Mouse (Mus musculus) MEL (cell line): ENCODE results near the gene Klf1. TPM values are rescaled to one million over a fixed set of nuclear protein-coding genes. Genes with fewer than 3 reads are reported as not detected.
A peak's percentile ranks its signal among the peaks of the same experiment; 100 is the strongest.

Experiments
- DNase-seq: peaks from one replicate; pipeline ENCODE4 v3.0.0; 2011; ENCODE audit warnings: low read depth, low spot score
- H3K27ac ChIP-seq: 2 replicates; pipeline ENCODE4 v1.5.1; 2012; ENCODE audit warnings: low read depth, mild to moderate bottlenecking, control low read depth, low read length, moderate library complexity; ENCODE audit not compliant: control insufficient read depth
- H3K27me3 ChIP-seq, 2 experiments: fragments of 150-350 bp in 1 of 2; sonication (generic) in 1 of 2; 2 replicates each; pipeline ENCODE4 v1.6.1; 2012; ENCODE audit warnings: low read length in 2 of 2, mild to moderate bottlenecking in 2 of 2, improper control_type of control experiment in 1 of 2, moderate library complexity in 1 of 2; ENCODE audit not compliant: insufficient read depth in 2 of 2, control insufficient read depth in 1 of 2
- H3K36me3 ChIP-seq, 2 experiments: 2 replicates each; pipeline ENCODE4 v1.6.1; 2012 to 2014; ENCODE audit warnings: low read length in 2 of 2, improper control_type of control experiment in 1 of 2, inconsistent platforms in 1 of 2, mild to moderate bottlenecking in 1 of 2; ENCODE audit not compliant: insufficient read depth in 2 of 2, control insufficient read depth in 1 of 2
- H3K4me1 ChIP-seq, 2 experiments: fragments of 150-350 bp in 1 of 2; sonication (generic) in 1 of 2; 2 replicates each; pipeline ENCODE4 v1.6.1; 2012; ENCODE audit warnings: low read length in 2 of 2, improper control_type of control experiment in 1 of 2, mild to moderate bottlenecking in 1 of 2; ENCODE audit not compliant: insufficient read depth in 2 of 2, control insufficient read depth in 1 of 2
- H3K4me3 ChIP-seq, 2 experiments: fragments of 150-350 bp in 1 of 2; sonication (generic) in 1 of 2; 2 replicates each; pipeline ENCODE4 v1.5.1; 2012; ENCODE audit warnings: low read depth in 2 of 2, low read length in 2 of 2, mild to moderate bottlenecking in 2 of 2, moderate library complexity in 2 of 2, control low read depth in 1 of 2, improper control_type of control experiment in 1 of 2; ENCODE audit not compliant: control insufficient read depth in 1 of 2, insufficient read depth in 1 of 2
- H3K79me2 ChIP-seq: 2 replicates; pipeline ENCODE4 v1.6.1; 2012; ENCODE audit warnings: mild to moderate bottlenecking, low read length, moderate library complexity; ENCODE audit not compliant: control insufficient read depth, poor library complexity, insufficient read depth
- H3K9ac ChIP-seq: 2 replicates; pipeline ENCODE4 v1.6.1; 2012; ENCODE audit warnings: low read depth, mild to moderate bottlenecking, control low read depth, low read length, moderate library complexity; ENCODE audit not compliant: control insufficient read depth, poor library complexity, severe bottlenecking
- H3K9me3 ChIP-seq: fragments of 150-350 bp; sonication (generic); replicated peaks from 2 replicates; pipeline ENCODE4 v1.6.1; 2012; ENCODE audit warnings: mild to moderate bottlenecking, low read length, improper control_type of control experiment, moderate library complexity; ENCODE audit not compliant: insufficient read depth
- BHLHE40 ChIP-seq: IDR thresholded peaks from 2 replicates; pipeline ENCODE4 v1.6.1; 2012; ENCODE audit warnings: low read depth, mild to moderate bottlenecking, inconsistent platforms, low read length, improper control_type of control experiment, borderline replicate concordance
- CHD1 ChIP-seq: IDR thresholded peaks from 2 replicates; pipeline ENCODE4 v1.6.1; 2012; ENCODE audit warnings: low read depth, mild to moderate bottlenecking, inconsistent platforms, low read length, improper control_type of control experiment
- CHD2 ChIP-seq: IDR thresholded peaks from 2 replicates; pipeline ENCODE4 v1.6.1; 2011; ENCODE audit warnings: low read length, improper control_type of control experiment
- CTCF ChIP-seq, 3 experiments: IDR thresholded peaks in 2 of 3; conservative IDR thresholded peaks in 1 of 3; 2 replicates each; pipeline ENCODE4 v1.5.1; 2011 to 2012; ENCODE audit warnings: low read length in 3 of 3, low read depth in 2 of 3, mild to moderate bottlenecking in 2 of 3, improper control_type of control experiment in 1 of 3, inconsistent platforms in 1 of 3, mixed read lengths in 1 of 3, moderate library complexity in 1 of 3; ENCODE audit not compliant: control insufficient read depth in 1 of 3, insufficient read depth in 1 of 3, poor library complexity in 1 of 3, severe bottlenecking in 1 of 3
- E2F4 ChIP-seq: IDR thresholded peaks from 2 replicates; pipeline ENCODE4 v1.6.1; 2011; ENCODE audit warnings: low read depth, low read length, improper control_type of control experiment, borderline replicate concordance
- ELF1 ChIP-seq: IDR thresholded peaks from 2 replicates; pipeline ENCODE4 v1.6.1; 2014; ENCODE audit warnings: low read depth, mild to moderate bottlenecking, inconsistent platforms, low read length, improper control_type of control experiment, moderate library complexity
- EP300 ChIP-seq, 2 experiments: IDR thresholded peaks; 2 replicates each; pipeline ENCODE4 v1.6.1; 2011; ENCODE audit warnings: improper control_type of control experiment in 2 of 2, low read length in 2 of 2, low read depth in 1 of 2, mild to moderate bottlenecking in 1 of 2
- ETS1 ChIP-seq: IDR thresholded peaks from 2 replicates; pipeline ENCODE4 v1.6.1; 2012; ENCODE audit warnings: low read depth, mild to moderate bottlenecking, inconsistent platforms, low read length, improper control_type of control experiment, moderate library complexity
- GABPA ChIP-seq: IDR thresholded peaks from 2 replicates; pipeline ENCODE4 v1.6.1; 2012; ENCODE audit warnings: low read depth, mild to moderate bottlenecking, inconsistent platforms, low read length, improper control_type of control experiment, moderate library complexity
- GATA1 ChIP-seq: IDR thresholded peaks from 2 replicates; pipeline ENCODE4 v1.6.1; 2011; ENCODE audit warnings: low read depth, low read length, improper control_type of control experiment
- HCFC1 ChIP-seq: IDR thresholded peaks from 2 replicates; pipeline ENCODE4 v1.6.1; 2012; ENCODE audit warnings: low read depth, mild to moderate bottlenecking, inconsistent platforms, low read length, improper control_type of control experiment, moderate library complexity
- JUND ChIP-seq: IDR thresholded peaks from 2 replicates; pipeline ENCODE4 v1.6.1; 2011; ENCODE audit warnings: low read depth, mild to moderate bottlenecking, improper control_type of control experiment, low read length
- MAFK ChIP-seq: IDR thresholded peaks from 2 replicates; pipeline ENCODE4 v1.6.1; 2011; ENCODE audit warnings: low read depth, mild to moderate bottlenecking, low read length, improper control_type of control experiment, borderline replicate concordance
- MAX ChIP-seq: IDR thresholded peaks from 2 replicates; pipeline ENCODE4 v1.6.1; 2011; ENCODE audit warnings: low read length, improper control_type of control experiment
- MEF2A ChIP-seq: IDR thresholded peaks from 2 replicates; pipeline ENCODE4 v1.6.1; 2014; ENCODE audit warnings: low read depth, mild to moderate bottlenecking, inconsistent platforms, low read length, improper control_type of control experiment; ENCODE audit not compliant: poor library complexity, insufficient replicate concordance, severe bottlenecking; ENCODE audit errors: extremely low read depth
- MXI1 ChIP-seq: IDR thresholded peaks from 2 replicates; pipeline ENCODE4 v1.6.1; 2011; ENCODE audit warnings: mild to moderate bottlenecking, low read depth, low read length, improper control_type of control experiment
- MYB ChIP-seq: IDR thresholded peaks from 2 replicates; pipeline ENCODE4 v1.6.1; 2011; ENCODE audit warnings: mild to moderate bottlenecking, low read depth, low read length, improper control_type of control experiment
- NELFE ChIP-seq: IDR thresholded peaks from 2 replicates; pipeline ENCODE4 v1.6.1; 2011; ENCODE audit warnings: low read depth, low read length, improper control_type of control experiment
- NRF1 ChIP-seq: IDR thresholded peaks from 2 replicates; pipeline ENCODE4 v1.6.1; 2014; ENCODE audit warnings: low read depth, mild to moderate bottlenecking, inconsistent platforms, low read length, improper control_type of control experiment, moderate library complexity; ENCODE audit not compliant: poor library complexity, insufficient read depth, severe bottlenecking
- POLR2A ChIP-seq, 2 experiments: IDR thresholded peaks; 2 replicates each; pipeline ENCODE4 v1.6.1; 2011 to 2012; ENCODE audit warnings: low read length in 2 of 2, mild to moderate bottlenecking in 2 of 2, control low read depth in 1 of 2, improper control_type of control experiment in 1 of 2, low read depth in 1 of 2, moderate library complexity in 1 of 2; ENCODE audit not compliant: control insufficient read depth in 1 of 2, insufficient read depth in 1 of 2, poor library complexity in 1 of 2
- POLR2AphosphoS2 ChIP-seq: IDR thresholded peaks from 2 replicates; pipeline ENCODE4 v1.6.1; 2011; ENCODE audit warnings: low read length, improper control_type of control experiment
- POLR2AphosphoS5 ChIP-seq: IDR thresholded peaks from 2 replicates; pipeline ENCODE4 v1.6.1; 2012; ENCODE audit warnings: low read depth, borderline replicate concordance, mild to moderate bottlenecking, inconsistent platforms, low read length, moderate library complexity, mixed read lengths
- RAD21 ChIP-seq: IDR thresholded peaks from 2 replicates; pipeline ENCODE4 v1.6.1; 2011; ENCODE audit warnings: mild to moderate bottlenecking, low read depth, low read length, improper control_type of control experiment
- RCOR1 ChIP-seq: IDR thresholded peaks from 2 replicates; pipeline ENCODE4 v1.6.1; 2012; ENCODE audit warnings: low read depth, mild to moderate bottlenecking, inconsistent platforms, low read length, improper control_type of control experiment
- SIN3A ChIP-seq: IDR thresholded peaks from 2 replicates; pipeline ENCODE4 v1.6.1; 2012; ENCODE audit warnings: low read length, improper control_type of control experiment, inconsistent platforms
- SMC3 ChIP-seq: IDR thresholded peaks from 2 replicates; pipeline ENCODE4 v1.6.1; 2011; ENCODE audit warnings: low read depth, low read length, improper control_type of control experiment
- TAL1 ChIP-seq: IDR thresholded peaks from 2 replicates; pipeline ENCODE4 v1.6.1; 2012; ENCODE audit warnings: mild to moderate bottlenecking, inconsistent platforms, low read length, moderate library complexity, mixed read lengths
- TBP ChIP-seq: IDR thresholded peaks from 2 replicates; pipeline ENCODE4 v1.8.0; 2011; ENCODE audit warnings: low read depth, low read length, improper control_type of control experiment
- TCF12 ChIP-seq: IDR thresholded peaks from 2 replicates; pipeline ENCODE4 v1.6.1; 2014; ENCODE audit warnings: low read depth, mild to moderate bottlenecking, inconsistent platforms, low read length, improper control_type of control experiment, moderate library complexity
- UBTF ChIP-seq: IDR thresholded peaks from 2 replicates; pipeline ENCODE4 v1.6.1; 2012; ENCODE audit warnings: low read depth, mild to moderate bottlenecking, inconsistent platforms, low read length, improper control_type of control experiment, moderate library complexity, borderline replicate concordance; ENCODE audit not compliant: insufficient read depth
- USF1 ChIP-seq: IDR thresholded peaks from 2 replicates; pipeline ENCODE4 v1.6.1; 2014; ENCODE audit warnings: low read depth, mild to moderate bottlenecking, inconsistent platforms, low read length, improper control_type of control experiment, moderate library complexity
- USF2 ChIP-seq, 2 experiments: IDR thresholded peaks; 2 replicates each; pipeline ENCODE4 v1.6.1; 2011 to 2012; ENCODE audit warnings: improper control_type of control experiment in 2 of 2, low read length in 2 of 2, borderline replicate concordance in 1 of 2, inconsistent platforms in 1 of 2, low read depth in 1 of 2, mild to moderate bottlenecking in 1 of 2; ENCODE audit not compliant: insufficient read depth in 1 of 2
- ZKSCAN1 ChIP-seq: IDR thresholded peaks from 2 replicates; pipeline ENCODE4 v1.6.1; 2012; ENCODE audit warnings: low read depth, mild to moderate bottlenecking, inconsistent platforms, low read length, improper control_type of control experiment, moderate library complexity
- ZMIZ1 ChIP-seq: IDR thresholded peaks from 2 replicates; pipeline ENCODE4 v1.6.1; 2012; ENCODE audit warnings: low read depth, mild to moderate bottlenecking, inconsistent platforms, low read length, improper control_type of control experiment, moderate library complexity
- ZNF384 ChIP-seq: IDR thresholded peaks from 2 replicates; pipeline ENCODE4 v1.6.1; 2012; ENCODE audit warnings: low read depth, mild to moderate bottlenecking, inconsistent platforms, low read length, improper control_type of control experiment
- polyA plus RNA-seq, 2 experiments: library from polyadenylated mRNA; stranded (reverse) in 1 of 2; unstranded in 1 of 2; fragments of >175 nt in 1 of 2; fragments of >200 nt in 1 of 2; gene quantifications; 2 replicates each; pipeline versions ENCODE4 v1.2.1 to v1.2.4; 2012; ENCODE audit warnings: low replicate concordance in 2 of 2, low read depth in 1 of 2; ENCODE audit not compliant: insufficient read length in 2 of 2, insufficient read depth in 1 of 2, missing spikeins in 1 of 2
- total RNA-seq: library from RNA; depleted of rRNA; stranded (reverse); fragments of 300-350 nt; gene quantifications from 2 replicates; pipeline ENCODE4 v1.2.3, GENCODE M21; 2012

Klf1 gene
- total and polyA plus RNA-seq, 3 experiments: 234 to 262 TPM; not detected in 1

- TF ChIP-seq MEF2A: no peak
These were observed 5.3 kb downstream of the Klf1 start (continued) for GRCm38 (mm10) chr8:84907037-84907436.

DNA sequence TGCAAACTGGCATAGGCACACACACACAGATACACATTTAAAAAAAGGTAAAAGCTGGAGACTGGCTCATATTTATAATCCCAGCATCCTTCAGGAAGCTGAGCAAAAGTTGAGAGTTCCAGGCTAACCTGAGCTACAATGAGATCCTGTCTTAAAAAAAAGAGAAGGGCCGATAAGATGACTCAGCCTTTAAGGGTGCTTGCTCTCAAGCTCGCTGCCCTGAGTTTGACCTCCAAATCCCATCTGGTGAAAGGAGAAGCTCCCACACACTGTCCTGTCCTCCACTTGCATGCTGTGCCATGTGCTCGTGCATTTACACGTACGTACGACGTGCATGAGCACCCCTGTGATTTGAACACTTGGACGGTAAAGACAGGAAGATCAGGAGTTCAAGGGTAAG, 5.8 kb downstream of the Klf1 start:
- Histone ChIP-seq H3K9ac (no peak overlapping the region; the same call in 1 of the 2 replicates), H3K9me3 (no peaks in the 10 kb centered on the region), H3K79me2 (peaks cover 42% of the 10 kb centered on the region), H3K4me1 (peaks cover 2 to 36% of the 10 kb centered on the region in 2 experiments; a peak in 3 of 4 replicates), H3K27me3 (no peaks in the 10 kb centered on the region), H3K27ac (peak overlapping the region; percentile 65), H3K4me3 (no peak overlapping the region), H3K36me3 (peaks cover 9 to 29% of the 10 kb centered on the region in 2 experiments; a peak in 3 of 4 replicates)
- peak; percentile 82 for DNase-seq
- TF ChIP-seq RCOR1: no peak
- TF ChIP-seq ZMIZ1: no peak
- TF ChIP-seq MAFK: peak; percentile 63
- TF ChIP-seq POLR2AphosphoS2: no peak
- TF ChIP-seq CTCF (IDR thresholded peaks at IDR 0.05 in 2 of 3, conservative IDR thresholded peaks at IDR 0.05 in 1 of 3; ENCODE audit: control insufficient read depth in 1 of 3, insufficient read depth in 1 of 3, low read depth in 2 of 3, low read length in 3 of 3, poor library complexity in 1 of 3, severe bottlenecking in 1 of 3): no peak
- no peak for TF ChIP-seq TCF12
- TF ChIP-seq SIN3A: no peak
- no peak for TF ChIP-seq MYB
- peak; percentile 10; the same call in 1 of the 2 replicates for TF ChIP-seq GATA1
- peak; percentile 25; the same call in 1 of the 2 replicates for TF ChIP-seq MAX
- TF ChIP-seq NRF1: no peak
- TF ChIP-seq TBP: no peak
- TF ChIP-seq MEF2A: no peak
- no peak for TF ChIP-seq CHD1
- TF ChIP-seq USF1: no peak
- no peak for TF ChIP-seq POLR2AphosphoS5
- TF ChIP-seq HCFC1: no peak
- no peak for TF ChIP-seq UBTF
- TF ChIP-seq USF2 (IDR thresholded peaks at IDR 0.05; ENCODE audit: borderline replicate concordance in 1 of 2, insufficient read depth in 1 of 2, low read depth in 1 of 2, low read length in 2 of 2): no peak
- no peak for TF ChIP-seq CHD2
- no peak for TF ChIP-seq ZKSCAN1
- TF ChIP-seq POLR2A (IDR thresholded peaks at IDR 0.05; ENCODE audit: control insufficient read depth in 1 of 2, insufficient read depth in 1 of 2, low read depth in 1 of 2, low read length in 2 of 2, poor library complexity in 1 of 2): no peak
- no peak for TF ChIP-seq SMC3
- peak; percentile 27 to 30; a peak in 1 of 4 replicates for TF ChIP-seq EP300 (IDR thresholded peaks at IDR 0.05; ENCODE audit: low read depth in 1 of 2, low read length in 2 of 2)
- peak; percentile 87 for TF ChIP-seq ZNF384
- TF ChIP-seq ELF1: no peak
- TF ChIP-seq NELFE: peak; percentile 30; the same call in 1 of the 2 replicates
- 0 out of 2 replicates have a peak, but pooled peaks have one; percentile 39 for TF ChIP-seq MXI1
- TF ChIP-seq TAL1: no peak
- no peak for TF ChIP-seq GABPA
- no peak for TF ChIP-seq JUND
- peak; percentile 57 for TF ChIP-seq ETS1
- TF ChIP-seq BHLHE40: no peak
- no peak for TF ChIP-seq E2F4
- TF ChIP-seq RAD21: no peak
